Mouse (Mus musculus): ENCODE data around the gene Pmis2. TPM values are rescaled to one million over a fixed set of nuclear protein-coding genes. Genes with fewer than 3 reads are reported as not detected.

Gene Pmis2
- polyA plus RNA-seq, 1 experiment: not detected

- no peak for DNase-seq
- Histone ChIP-seq H3K4me3 (replicated peaks; ENCODE audit: extremely low read depth, low read depth, low read length) (no peak overlapping the region), H3K4me1 (ENCODE audit: control insufficient read depth, insufficient read depth, low read length) (no peaks in the 10 kb centered on the region)
- TF ChIP-seq CTCF (IDR thresholded peaks at IDR 0.05; ENCODE audit: insufficient read depth, low read length) (no peak), POLR2A (IDR thresholded peaks at IDR 0.05; ENCODE audit: borderline replicate concordance, extremely low read depth, low read depth, low read length) (no peak)
- WGBS: 19% methylated on average over 11 of the region's 11 CpGs
Observed at GRCm38 (mm10) chr7:30636395-30636794, 35.0 kb downstream of the Pmis2 start.

- WGBS: 3% methylated on average over 5 of the region's 5 CpGs
- TF ChIP-seq POLR2A (IDR thresholded peaks at IDR 0.05; ENCODE audit: borderline replicate concordance, extremely low read depth, low read depth, low read length) (no peak), CTCF (IDR thresholded peaks at IDR 0.05; ENCODE audit: insufficient read depth, low read length) (no peak)
- Histone ChIP-seq H3K4me3 (replicated peaks; ENCODE audit: extremely low read depth, low read depth, low read length) (no peak within 1 kb of the TSS), H3K4me1 (ENCODE audit: control insufficient read depth, insufficient read depth, low read length) (no peaks in the 10 kb centered on the region)
- no peak for DNase-seq
Observed at GRCm38 (mm10) chr7:30635752-30636151, 35.7 kb downstream of the Pmis2 start, which contains the start of gene Etv2. TSS of gene Etv2 (minus strand) at chr7:30635852.

- H3K4me1 ChIP-seq (ENCODE audit: control insufficient read depth, insufficient read depth, low read length): no peaks in the 10 kb centered on the region
- 2% methylated on average over 20 of the region's 20 CpGs for WGBS
- H3K4me3 ChIP-seq (replicated peaks; ENCODE audit: extremely low read depth, low read depth, low read length): no peak overlapping the region
- TF ChIP-seq CTCF (IDR thresholded peaks at IDR 0.05; ENCODE audit: insufficient read depth, low read length) (0 out of 2 replicates have a peak, but pooled peaks have one; percentile 14), POLR2A (IDR thresholded peaks at IDR 0.05; ENCODE audit: borderline replicate concordance, extremely low read depth, low read depth, low read length) (no peak)
- DNase-seq: peak; percentile 25
Observed at GRCm38 (mm10) chr7:30634621-30635020, 36.8 kb downstream of the Pmis2 start.

- WGBS: 4% methylated on average over 27 of the region's 27 CpGs
- no peak for DNase-seq
- no peak for TF ChIP-seq POLR2A (IDR thresholded peaks at IDR 0.05; ENCODE audit: borderline replicate concordance, extremely low read depth, low read depth, low read length)
- TF ChIP-seq CTCF (IDR thresholded peaks at IDR 0.05; ENCODE audit: insufficient read depth, low read length): no peak
Observed at GRCm38 (mm10) chr7:30633762-30634412, 37.5 kb downstream of the Pmis2 start.

GRCm38 (mm10) chr7:30629013-30629412 lies 42.4 kb downstream of the Pmis2 start:
- no peak for DNase-seq
- Histone ChIP-seq H3K4me3 (replicated peaks; ENCODE audit: extremely low read depth, low read depth, low read length) (no peak overlapping the region), H3K4me1 (ENCODE audit: control insufficient read depth, insufficient read depth, low read length) (peaks cover 5% of the 10 kb centered on the region; the same call in 1 of the 2 replicates)
- TF ChIP-seq CTCF (IDR thresholded peaks at IDR 0.05; ENCODE audit: insufficient read depth, low read length) (no peak), POLR2A (IDR thresholded peaks at IDR 0.05; ENCODE audit: borderline replicate concordance, extremely low read depth, low read depth, low read length) (no peak)

More at GRCm38 (mm10) chr7:30633762-30634412, 37.5 kb downstream of the Pmis2 start:
- H3K4me3 ChIP-seq (replicated peaks; ENCODE audit: extremely low read depth, low read depth, low read length): no peak overlapping the region
- no peaks in the 10 kb centered on the region for H3K4me1 ChIP-seq (ENCODE audit: control insufficient read depth, insufficient read depth, low read length)

- DNase-seq: no peak
- Histone ChIP-seq H3K4me3 (replicated peaks; ENCODE audit: extremely low read depth, low read depth, low read length) (no peak overlapping the region), H3K4me1 (ENCODE audit: control insufficient read depth, insufficient read depth, low read length) (peaks cover 5% of the 10 kb centered on the region; the same call in 1 of the 2 replicates)
- no peak for TF ChIP-seq CTCF (IDR thresholded peaks at IDR 0.05; ENCODE audit: insufficient read depth, low read length)
- TF ChIP-seq POLR2A (IDR thresholded peaks at IDR 0.05; ENCODE audit: borderline replicate concordance, extremely low read depth, low read depth, low read length): no peak
- 78% methylated on average over 5 of the region's 5 CpGs for WGBS
Observed at GRCm38 (mm10) chr7:30626647-30627046, 44.8 kb downstream of the Pmis2 start.

GRCm38 (mm10) chr7:30625530-30626384 lies 45.6 kb downstream of the Pmis2 start, which contains the start of gene Cox6b1:
TSS of gene Cox6b1 (minus strand) at chr7:30626151.
- TF ChIP-seq CTCF (IDR thresholded peaks at IDR 0.05; ENCODE audit: insufficient read depth, low read length): no peak
- no peak for TF ChIP-seq POLR2A (IDR thresholded peaks at IDR 0.05; ENCODE audit: borderline replicate concordance, extremely low read depth, low read depth, low read length)
- H3K4me3 ChIP-seq (replicated peaks; ENCODE audit: extremely low read depth, low read depth, low read length): peak within 1 kb of the TSS; percentile 89
- H3K4me1 ChIP-seq (ENCODE audit: control insufficient read depth, insufficient read depth, low read length): peaks cover 5% of the 10 kb centered on the region; the same call in 1 of the 2 replicates
- DNase-seq: peak; percentile 77
- 2% methylated on average over 44 of the region's 44 CpGs for WGBS

Other genes starting within 250 kb of the Pmis2 start
- 7.2 and 8.6 TPM in 2 replicates for gene Nfkbid, start 249.9 kb downstream of the Pmis2 start, polyA plus RNA-seq (2012; rRNA removed)
- gene Aplp1, start 226.1 kb downstream of the Pmis2 start, polyA plus RNA-seq (2012; rRNA removed): 9.5 and 11.8 TPM in 2 replicates
- not detected in 2 replicates for gene Kirrel2, start 213.9 kb downstream of the Pmis2 start, polyA plus RNA-seq (2012; rRNA removed)
- not detected in 2 replicates for gene Nphs1, start 213.3 kb downstream of the Pmis2 start, polyA plus RNA-seq (2012; rRNA removed)
- 0.12 TPM in 1 of 2 replicates, not detected in the other for gene Prodh2, start 178.0 kb downstream of the Pmis2 start, polyA plus RNA-seq (2012; rRNA removed)
- 21.4 and 24.0 TPM in 2 replicates for gene Arhgap33, start 136.5 kb downstream of the Pmis2 start, polyA plus RNA-seq (2012; rRNA removed)
- 50.5 and 129 TPM in 2 replicates for gene Hspb6, start 119.4 kb downstream of the Pmis2 start, polyA plus RNA-seq (2012; rRNA removed)
- 10.2 and 12.4 TPM in 2 replicates for gene Proser3, start 119.3 kb downstream of the Pmis2 start, polyA plus RNA-seq (2012; rRNA removed)
- gene Lin37, start 111.8 kb downstream of the Pmis2 start, polyA plus RNA-seq (2012; rRNA removed): 27.1 and 29.4 TPM in 2 replicates
- 47.6 and 50.1 TPM in 2 replicates for gene U2af1l4, start 108.3 kb downstream of the Pmis2 start, polyA plus RNA-seq (2012; rRNA removed)
- 2.2 and 3.9 TPM in 2 replicates for gene Gm49396, start 108.3 kb downstream of the Pmis2 start, polyA plus RNA-seq (2012; rRNA removed)
- gene Psenen, start 108.0 kb downstream of the Pmis2 start, polyA plus RNA-seq (2012; rRNA removed): 92.5 and 133 TPM in 2 replicates
- gene Igflr1, start 106.2 kb downstream of the Pmis2 start, polyA plus RNA-seq (2012; rRNA removed): 9.6 and 12.0 TPM in 2 replicates
- 49.9 and 58.6 TPM in 2 replicates for gene Kmt2b, start 82.9 kb downstream of the Pmis2 start, polyA plus RNA-seq (2012; rRNA removed)
- 5.1 and 5.7 TPM in 2 replicates for gene Zbtb32, start 72.7 kb downstream of the Pmis2 start, polyA plus RNA-seq (2012; rRNA removed)
- 8.5 and 8.6 TPM in 2 replicates for gene Upk1a, start 58.8 kb downstream of the Pmis2 start, polyA plus RNA-seq (2012; rRNA removed)
- 183 and 273 TPM in 2 replicates for gene Cox6b1, start 45.5 kb downstream of the Pmis2 start, polyA plus RNA-seq (2012; rRNA removed)
- gene Etv2, start 35.8 kb downstream of the Pmis2 start, polyA plus RNA-seq (2012; rRNA removed): not detected in 2 replicates
- 78.0 and 79.7 TPM in 2 replicates for gene Rbm42, start 21.3 kb downstream of the Pmis2 start, polyA plus RNA-seq (2012; rRNA removed)
- gene Haus5, start 6.6 kb downstream of the Pmis2 start, polyA plus RNA-seq (2012; rRNA removed): 9.9 and 13.0 TPM in 2 replicates
- gene 2200002J24Rik, start 27.3 kb upstream of the Pmis2 start, polyA plus RNA-seq (2012; rRNA removed): not detected in 2 replicates
- gene Atp4a, start 40.6 kb upstream of the Pmis2 start, polyA plus RNA-seq (2012; rRNA removed): not detected in 2 replicates
- 122 and 154 TPM in 2 replicates for gene Tmem147, start 57.9 kb upstream of the Pmis2 start, polyA plus RNA-seq (2012; rRNA removed)
- 0.27 and 0.40 TPM in 2 replicates for gene Gapdhs, start 72.1 kb upstream of the Pmis2 start, polyA plus RNA-seq (2012; rRNA removed)
- gene Sbsn, start 79.9 kb upstream of the Pmis2 start, polyA plus RNA-seq (2012; rRNA removed): 3.8 and 60.4 TPM in 2 replicates
- gene Dmkn, start 92.2 kb upstream of the Pmis2 start, polyA plus RNA-seq (2012; rRNA removed): 43.8 and 486 TPM in 2 replicates
- 307 TPM in 1 of 2 replicates, not detected in the other for gene Krtdap, start 116.3 kb upstream of the Pmis2 start, polyA plus RNA-seq (2012; rRNA removed)
- 3.0 and 5.2 TPM in 2 replicates for gene Ffar2, start 152.2 kb upstream of the Pmis2 start, polyA plus RNA-seq (2012; rRNA removed)
- not detected in 2 replicates for gene Ffar3, start 184.6 kb upstream of the Pmis2 start, polyA plus RNA-seq (2012; rRNA removed)
- gene Ffar1, start 190.0 kb upstream of the Pmis2 start, polyA plus RNA-seq (2012; rRNA removed): 0.78 and 1.3 TPM in 2 replicates
- gene Cd22, start 208.7 kb upstream of the Pmis2 start, polyA plus RNA-seq (2012; rRNA removed): 14.4 and 19.3 TPM in 2 replicates
- 3.3 and 3.7 TPM in 2 replicates for gene Mag, start 243.3 kb upstream of the Pmis2 start, polyA plus RNA-seq (2012; rRNA removed)

Data from lung, adult 2 months (tissue).